Mouse (Mus musculus): ENCODE measurements around the gene Wdr66. TPM values are rescaled to one million over a fixed set of nuclear protein-coding genes. Genes with fewer than 3 reads are reported as not detected.

Gene Wdr66
- total and polyA plus RNA-seq, 3 experiments, result 0.21 to 0.34 (median 0.21) TPM

- in situ Hi-C loops (cut with MboI; ENCODE audit: low pct_ligation_motif_present, low pct_unique_long_range_greater_than_20kb, low sequenced_read_pairs) (no loop called here), dilution Hi-C loops (cut with MboI; ENCODE audit: extremely low pct_ligation_motif_present, extremely low pct_unique_long_range_greater_than_20kb, low sequenced_read_pairs) (no loop called here)
- Histone ChIP-seq H3K4me2 (ENCODE audit: insufficient read depth, low read depth, poor library complexity, severe bottlenecking) (no peak overlapping the region), H3K4me3 (replicated peaks in 1 of 3; ENCODE audit: low read depth in 2 of 3, low read length in 2 of 3, poor library complexity in 1 of 3) (no peak overlapping the region), H3K36me3 (replicated peaks in 1 of 2; ENCODE audit: control insufficient read depth in 1 of 2, insufficient read depth in 1 of 2, low read length in 1 of 2) (no peaks in the 10 kb centered on the region), H3K27ac (ENCODE audit: insufficient read depth, low read depth) (no peak overlapping the region), H3K79me2 (replicated peaks; ENCODE audit: control insufficient read depth, extremely low read depth, insufficient read depth, poor library complexity, severe bottlenecking) (no peaks in the 10 kb centered on the region), H3K9ac (ENCODE audit: insufficient read depth, low read depth) (no peak overlapping the region), H3K9me3 (replicated peaks; ENCODE audit: low read length) (no peaks in the 10 kb centered on the region), H3K4me1 (ENCODE audit: control insufficient read depth in 1 of 2, insufficient read depth in 2 of 2) (no peaks in the 10 kb centered on the region), H3K27me3 (replicated peaks) (no peaks in the 10 kb centered on the region)
- DNase-seq (ENCODE audit: extremely low read depth), result no peak
- TF ChIP-seq ZNF384 (IDR thresholded peaks at IDR 0.05; ENCODE audit: low read depth, low read length), result no peak
- TF ChIP-seq ZKSCAN1 (IDR thresholded peaks at IDR 0.05; ENCODE audit: borderline replicate concordance, low read depth, low read length), result no peak
- no peak for TF ChIP-seq CHD2 (IDR thresholded peaks at IDR 0.05; ENCODE audit: low read length)
- no peak for TF ChIP-seq GABPA (IDR thresholded peaks at IDR 0.05; ENCODE audit: insufficient replicate concordance, low read depth, low read length)
- TF ChIP-seq SMC3 (IDR thresholded peaks at IDR 0.05; ENCODE audit: low read depth, low read length), result no peak
Measured at GRCm38 (mm10) chr5:123268477-123269474, 16.9 kb downstream of the Wdr66 start.

GRCm38 (mm10) chr5:123270917-123271316 is 19.0 kb downstream of the Wdr66 start:
- no peaks in the 10 kb centered on the region for H3K4me1 ChIP-seq (ENCODE audit: control insufficient read depth in 1 of 2, insufficient read depth in 2 of 2)
- H3K27ac ChIP-seq (ENCODE audit: insufficient read depth, low read depth), result no peak overlapping the region
- TF ChIP-seq UBTF (IDR thresholded peaks at IDR 0.05; ENCODE audit: low read depth, low read length), result no peak
- TF ChIP-seq ZMIZ1 (IDR thresholded peaks at IDR 0.05; ENCODE audit: low read depth, low read length), result no peak
- TF ChIP-seq MEF2A (IDR thresholded peaks at IDR 0.05; ENCODE audit: borderline replicate concordance, low read depth, low read length), result no peak
- no peak for TF ChIP-seq EP300 (IDR thresholded peaks at IDR 0.05; ENCODE audit: low read length)
- DNase-seq (ENCODE audit: extremely low read depth), result no peak
- no peak overlapping the region for H3K9ac ChIP-seq (ENCODE audit: insufficient read depth, low read depth)
- no peaks in the 10 kb centered on the region for H3K79me2 ChIP-seq (replicated peaks; ENCODE audit: control insufficient read depth, extremely low read depth, insufficient read depth, poor library complexity, severe bottlenecking)
- dilution Hi-C loops (cut with MboI; ENCODE audit: extremely low pct_ligation_motif_present, extremely low pct_unique_long_range_greater_than_20kb, low sequenced_read_pairs), result no loop called here
- H3K4me2 ChIP-seq (ENCODE audit: insufficient read depth, low read depth, poor library complexity, severe bottlenecking), result no peak overlapping the region
- no peaks in the 10 kb centered on the region for H3K9me3 ChIP-seq (replicated peaks; ENCODE audit: low read length)
- H3K27me3 ChIP-seq (replicated peaks), result no peaks in the 10 kb centered on the region
- in situ Hi-C loops (cut with MboI; ENCODE audit: low pct_ligation_motif_present, low pct_unique_long_range_greater_than_20kb, low sequenced_read_pairs), result loop anchor here (5.0 kb wide), 1 partner anchor 86 kb away; no protein-coding TSS in a partner anchor
- H3K4me3 ChIP-seq (replicated peaks in 1 of 3; ENCODE audit: low read depth in 2 of 3, low read length in 2 of 3, poor library complexity in 1 of 3), result no peak overlapping the region
- no peaks in the 10 kb centered on the region for H3K36me3 ChIP-seq (replicated peaks in 1 of 2; ENCODE audit: control insufficient read depth in 1 of 2, insufficient read depth in 1 of 2, low read length in 1 of 2)

DNA sequence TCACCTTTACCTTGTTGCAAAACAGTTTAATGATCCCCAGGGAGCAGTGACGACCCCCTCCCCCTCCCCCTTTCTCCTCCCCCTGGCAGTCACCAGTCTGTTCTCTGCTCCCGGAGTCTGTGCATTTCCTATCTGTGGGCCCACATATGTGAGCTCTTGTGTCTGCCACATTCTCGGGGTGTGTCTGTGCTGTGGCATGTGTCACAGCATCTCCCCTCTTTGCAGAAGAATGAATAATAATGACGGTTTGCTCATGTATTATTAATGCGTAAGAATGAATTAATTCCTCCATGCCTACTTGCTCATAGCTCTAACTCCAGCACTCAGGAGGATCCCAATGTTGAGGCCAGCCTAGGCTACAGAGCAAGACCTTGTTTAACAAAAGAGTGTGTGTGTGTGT is 21.0 kb downstream of the Wdr66 start:
- in situ Hi-C loops (cut with MboI; ENCODE audit: low pct_ligation_motif_present, low pct_unique_long_range_greater_than_20kb, low sequenced_read_pairs), result loop anchor here (5.0 kb wide), 1 partner anchor 84 kb away; no protein-coding TSS in a partner anchor
- dilution Hi-C loops (cut with MboI; ENCODE audit: extremely low pct_ligation_motif_present, extremely low pct_unique_long_range_greater_than_20kb, low sequenced_read_pairs), result no loop called here
- TF ChIP-seq TCF12 (IDR thresholded peaks at IDR 0.05; ENCODE audit: low read depth, low read length) (no peak), MXI1 (IDR thresholded peaks at IDR 0.05; ENCODE audit: low read depth, low read length) (no peak), PAX5 (IDR thresholded peaks at IDR 0.05; ENCODE audit: low read length) (no peak)

More for the DNA sequence above, 21.0 kb downstream of the Wdr66 start:
- H3K4me1 ChIP-seq (ENCODE audit: control insufficient read depth in 1 of 2, insufficient read depth in 2 of 2), result no peaks in the 10 kb centered on the region
- no peak overlapping the region for H3K9ac ChIP-seq (ENCODE audit: insufficient read depth, low read depth)
- DNase-seq (ENCODE audit: extremely low read depth), result no peak
- no peaks in the 10 kb centered on the region for H3K9me3 ChIP-seq (replicated peaks; ENCODE audit: low read length)
- no peak overlapping the region for H3K4me2 ChIP-seq (ENCODE audit: insufficient read depth, low read depth, poor library complexity, severe bottlenecking)
- no peak overlapping the region for H3K4me3 ChIP-seq (replicated peaks in 1 of 3; ENCODE audit: low read depth in 2 of 3, low read length in 2 of 3, poor library complexity in 1 of 3)
- H3K27me3 ChIP-seq (replicated peaks), result no peaks in the 10 kb centered on the region
- no peaks in the 10 kb centered on the region for H3K36me3 ChIP-seq (replicated peaks in 1 of 2; ENCODE audit: control insufficient read depth in 1 of 2, insufficient read depth in 1 of 2, low read length in 1 of 2)
- no peaks in the 10 kb centered on the region for H3K79me2 ChIP-seq (replicated peaks; ENCODE audit: control insufficient read depth, extremely low read depth, insufficient read depth, poor library complexity, severe bottlenecking)
- H3K27ac ChIP-seq (ENCODE audit: insufficient read depth, low read depth), result no peak overlapping the region

Measured in CH12.LX (cell line).